Mouse (Mus musculus): ENCODE measurements at regions not wholly inside any gene's neighbourhood (a gene's known extent, or its start where the extent isn't known, plus 50 kb on each side); places are given as distances from the start of the nearest gene placed in this dataset.

DNA sequence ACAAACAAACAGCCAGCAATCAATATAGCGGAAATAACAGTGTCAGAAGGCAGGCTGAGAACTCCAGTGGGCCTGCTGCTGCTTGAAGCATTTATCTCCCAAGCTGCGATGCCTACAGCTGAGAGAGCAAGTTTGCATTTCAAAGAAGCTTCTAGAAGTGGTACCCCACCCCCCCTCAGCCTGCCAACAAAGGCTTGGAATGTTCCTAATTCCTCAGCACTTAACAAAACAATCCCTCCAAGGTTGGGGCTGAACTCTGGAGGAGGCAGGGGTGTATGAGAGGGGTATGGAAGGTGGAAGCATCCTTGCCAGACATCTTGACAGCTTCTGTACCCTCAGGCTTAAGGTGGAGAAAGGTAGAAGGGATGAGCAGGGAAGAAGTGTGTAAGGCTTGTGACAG lies 70.2 kb upstream of the Lmcd1 start:
- Histone ChIP-seq H3K27ac (ENCODE audit: insufficient read depth, low read depth) (no peak overlapping the region), H3K27me3 (replicated peaks) (peaks cover 23% of the 10 kb centered on the region), H3K9me3 (replicated peaks; ENCODE audit: low read length) (peaks cover 53% of the 10 kb centered on the region), H3K4me1 (ENCODE audit: control insufficient read depth in 1 of 2, insufficient read depth in 2 of 2) (no peaks in the 10 kb centered on the region), H3K79me2 (replicated peaks; ENCODE audit: control insufficient read depth, extremely low read depth, insufficient read depth, poor library complexity, severe bottlenecking) (no peaks in the 10 kb centered on the region), H3K9ac (ENCODE audit: insufficient read depth, low read depth) (no peak overlapping the region), H3K36me3 (replicated peaks in 1 of 2; ENCODE audit: control insufficient read depth in 1 of 2, insufficient read depth in 1 of 2, low read length in 1 of 2) (no peaks in the 10 kb centered on the region), H3K4me2 (ENCODE audit: insufficient read depth, low read depth, poor library complexity, severe bottlenecking) (no peak overlapping the region), H3K4me3 (replicated peaks in 1 of 3; ENCODE audit: low read depth in 2 of 3, low read length in 2 of 3, poor library complexity in 1 of 3) (no peak overlapping the region)
- no peak for DNase-seq (ENCODE audit: extremely low read depth)
- TF ChIP-seq HCFC1 (IDR thresholded peaks at IDR 0.05; ENCODE audit: low read depth, low read length), result no peak
- TF ChIP-seq BHLHE40 (IDR thresholded peaks at IDR 0.05; ENCODE audit: low read depth, low read length), result no peak
- no peak for TF ChIP-seq IRF4 (IDR thresholded peaks at IDR 0.05; ENCODE audit: low read depth, low read length)
- TF ChIP-seq RCOR1 (conservative IDR thresholded peaks at IDR 0.05; ENCODE audit: low read depth, low read length), result no peak
- TF ChIP-seq SIN3A (IDR thresholded peaks at IDR 0.05; ENCODE audit: low read length), result no peak
- no peak for TF ChIP-seq TBP (conservative IDR thresholded peaks at IDR 0.05; ENCODE audit: low read depth, low read length)
- no peak for TF ChIP-seq USF1 (IDR thresholded peaks at IDR 0.05; ENCODE audit: low read depth, low read length)
- TF ChIP-seq ELF1 (IDR thresholded peaks at IDR 0.05; ENCODE audit: low read depth, low read length), result no peak
- no peak for TF ChIP-seq MXI1 (IDR thresholded peaks at IDR 0.05; ENCODE audit: low read depth, low read length)
- no peak for TF ChIP-seq ETS1 (conservative IDR thresholded peaks at IDR 0.05; ENCODE audit: low read depth, low read length)
- dilution Hi-C loops (cut with MboI; ENCODE audit: extremely low pct_ligation_motif_present, extremely low pct_unique_long_range_greater_than_20kb, low sequenced_read_pairs) (no loop called here), in situ Hi-C loops (cut with MboI; ENCODE audit: low pct_ligation_motif_present, low pct_unique_long_range_greater_than_20kb, low sequenced_read_pairs) (no loop called here)

DNA sequence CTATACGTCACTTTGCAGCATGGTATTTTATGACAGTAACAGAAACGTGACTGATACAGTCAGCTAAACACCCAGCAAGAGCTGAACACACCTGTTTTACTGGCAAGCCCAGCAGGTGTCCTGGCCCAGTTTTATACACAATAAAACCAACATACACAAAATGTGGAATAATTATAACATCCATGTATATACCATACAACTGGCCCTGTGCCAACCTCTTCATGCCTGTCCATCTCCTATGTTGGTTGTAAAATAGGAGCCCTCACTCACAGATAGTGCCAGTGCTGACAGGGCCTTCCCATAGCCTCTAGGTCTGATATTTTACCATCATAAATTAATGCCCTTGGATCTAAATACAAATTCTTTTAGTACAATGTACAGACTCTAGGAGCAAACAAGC lies 68.6 kb upstream of the Lmcd1 start:
- H3K79me2 ChIP-seq (replicated peaks; ENCODE audit: control insufficient read depth, extremely low read depth, insufficient read depth, poor library complexity, severe bottlenecking), result no peaks in the 10 kb centered on the region
- H3K27me3 ChIP-seq (replicated peaks), result peaks cover 18% of the 10 kb centered on the region
- peaks cover 48% of the 10 kb centered on the region for H3K9me3 ChIP-seq (replicated peaks; ENCODE audit: low read length)
- no peak overlapping the region for H3K4me2 ChIP-seq (ENCODE audit: insufficient read depth, low read depth, poor library complexity, severe bottlenecking)
- no peak overlapping the region for H3K9ac ChIP-seq (ENCODE audit: insufficient read depth, low read depth)
- H3K36me3 ChIP-seq (replicated peaks in 1 of 2; ENCODE audit: control insufficient read depth in 1 of 2, insufficient read depth in 1 of 2, low read length in 1 of 2), result no peaks in the 10 kb centered on the region
- no peak overlapping the region for H3K4me3 ChIP-seq (replicated peaks in 1 of 3; ENCODE audit: low read depth in 2 of 3, low read length in 2 of 3, poor library complexity in 1 of 3)
- in situ Hi-C loops (cut with MboI; ENCODE audit: low pct_ligation_motif_present, low pct_unique_long_range_greater_than_20kb, low sequenced_read_pairs) (no loop called here), dilution Hi-C loops (cut with MboI; ENCODE audit: extremely low pct_ligation_motif_present, extremely low pct_unique_long_range_greater_than_20kb, low sequenced_read_pairs) (no loop called here)
- no peak for DNase-seq (ENCODE audit: extremely low read depth)
- TF ChIP-seq ETS1 (conservative IDR thresholded peaks at IDR 0.05; ENCODE audit: low read depth, low read length), result no peak
- TF ChIP-seq PAX5 (IDR thresholded peaks at IDR 0.05; ENCODE audit: low read length), result no peak
- TF ChIP-seq MYC (IDR thresholded peaks at IDR 0.05; ENCODE audit: low read depth, low read length), result no peak
- TF ChIP-seq TBP (conservative IDR thresholded peaks at IDR 0.05; ENCODE audit: low read depth, low read length), result no peak
- TF ChIP-seq MEF2A (IDR thresholded peaks at IDR 0.05; ENCODE audit: borderline replicate concordance, low read depth, low read length), result no peak
- no peak for TF ChIP-seq GABPA (IDR thresholded peaks at IDR 0.05; ENCODE audit: insufficient replicate concordance, low read depth, low read length)
- TF ChIP-seq SIN3A (IDR thresholded peaks at IDR 0.05; ENCODE audit: low read length), result no peak
- TF ChIP-seq E2F4 (IDR thresholded peaks at IDR 0.05; ENCODE audit: insufficient replicate concordance, low read depth, low read length), result no peak
- no peak for TF ChIP-seq SMC3 (IDR thresholded peaks at IDR 0.05; ENCODE audit: low read depth, low read length)
- TF ChIP-seq ELF1 (IDR thresholded peaks at IDR 0.05; ENCODE audit: low read depth, low read length), result no peak
- no peak for TF ChIP-seq CHD2 (IDR thresholded peaks at IDR 0.05; ENCODE audit: low read length)
- TF ChIP-seq IRF4 (IDR thresholded peaks at IDR 0.05; ENCODE audit: low read depth, low read length), result no peak
- no peak overlapping the region for H3K27ac ChIP-seq (ENCODE audit: insufficient read depth, low read depth)
- no peaks in the 10 kb centered on the region for H3K4me1 ChIP-seq (ENCODE audit: control insufficient read depth in 1 of 2, insufficient read depth in 2 of 2)

Measured in CH12.LX (cell line).